Mouse (Mus musculus) heart, postnatal 0 days (tissue): ENCODE measurements around the gene Rad18.

Experiments
- CTCF ChIP-seq: IDR thresholded peaks from 2 replicates; pipeline ENCODE4 v1.5.1; 2016; ENCODE audit warnings: antibody characterized with exemption, control low read depth, low read depth
- EP300 ChIP-seq: IDR thresholded peaks from 2 replicates; pipeline ENCODE4 v1.6.1; 2016; ENCODE audit warnings: antibody characterized with exemption, low read depth

DNA sequence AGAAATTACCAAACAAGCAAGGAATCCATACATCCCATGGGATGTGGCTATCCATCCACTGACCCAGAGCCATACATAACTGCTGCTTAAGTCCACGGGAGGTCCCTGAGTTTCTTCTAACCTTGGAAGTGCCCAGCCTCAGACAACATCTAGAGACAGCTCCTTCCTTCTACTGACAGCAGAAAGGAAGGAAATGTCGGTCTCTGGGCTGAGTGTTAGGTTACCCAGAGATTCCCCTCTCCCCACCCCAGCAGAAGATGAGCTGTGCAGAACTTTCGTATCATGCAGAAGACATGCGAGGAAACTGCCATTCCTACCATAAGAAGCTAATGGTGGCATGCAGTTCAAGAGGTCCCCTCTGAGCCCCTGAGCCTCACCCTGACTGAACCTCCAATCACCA, 109.5 kb downstream of the Rad18 start:
- TF ChIP-seq CTCF (no peak), EP300 (no peak)
